Mouse (Mus musculus): ENCODE measurements around the gene Zfp92. TPM values are rescaled to one million over a fixed set of nuclear protein-coding genes. Genes with fewer than 3 reads are reported as not detected.

The Zfp92 gene
- polyA plus RNA-seq, 1 experiment: not detected

GRCm38 (mm10) chrX:73451949-73452348, 41.1 kb downstream of the Zfp92 start:
- Histone ChIP-seq H3K27ac (ENCODE audit: insufficient read depth, low read length) (no peak overlapping the region), H3K9ac (ENCODE audit: low read depth, poor library complexity, severe bottlenecking) (no peak overlapping the region), H3K27me3 (ENCODE audit: control insufficient read depth, insufficient read depth, low read length, poor library complexity, severe bottlenecking) (no peaks in the 10 kb centered on the region), H3K9me3 (replicated peaks; ENCODE audit: control insufficient read depth, insufficient read depth, low read length, poor library complexity, severe bottlenecking) (no peaks in the 10 kb centered on the region), H3K36me3 (ENCODE audit: control insufficient read depth, insufficient read depth, low read length, poor library complexity, severe bottlenecking) (no peaks in the 10 kb centered on the region), H3K4me1 (ENCODE audit: control insufficient read depth, insufficient read depth, low read length) (no peaks in the 10 kb centered on the region), H3K4me3 (ENCODE audit: low read depth, low read length) (no peak overlapping the region)
- TF ChIP-seq POLR2A (IDR thresholded peaks at IDR 0.05; ENCODE audit: insufficient read depth, low read length) (no peak), CTCF (IDR thresholded peaks at IDR 0.05; ENCODE audit: low read depth, low read length) (peak; percentile 77), EP300 (IDR thresholded peaks at IDR 0.05; ENCODE audit: insufficient read depth, low read depth, low read length) (no peak)

- Histone ChIP-seq H3K27me3 (ENCODE audit: control insufficient read depth, insufficient read depth, low read length, poor library complexity, severe bottlenecking) (no peaks in the 10 kb centered on the region), H3K9me3 (replicated peaks; ENCODE audit: control insufficient read depth, insufficient read depth, low read length, poor library complexity, severe bottlenecking) (no peaks in the 10 kb centered on the region), H3K9ac (ENCODE audit: low read depth, poor library complexity, severe bottlenecking) (peak within 1 kb of the TSS; percentile 33; the same call in 1 of the 2 replicates), H3K36me3 (ENCODE audit: control insufficient read depth, insufficient read depth, low read length, poor library complexity, severe bottlenecking) (no peaks in the 10 kb centered on the region), H3K4me1 (ENCODE audit: control insufficient read depth, insufficient read depth, low read length) (no peaks in the 10 kb centered on the region), H3K4me3 (ENCODE audit: low read depth, low read length) (peak within 1 kb of the TSS; percentile 90), H3K27ac (ENCODE audit: insufficient read depth, low read length) (no peak within 1 kb of the TSS)
- peak; percentile 46 for TF ChIP-seq CTCF (IDR thresholded peaks at IDR 0.05; ENCODE audit: low read depth, low read length)
- no peak for TF ChIP-seq POLR2A (IDR thresholded peaks at IDR 0.05; ENCODE audit: insufficient read depth, low read length)
- TF ChIP-seq EP300 (IDR thresholded peaks at IDR 0.05; ENCODE audit: insufficient read depth, low read depth, low read length): no peak
Observed at GRCm38 (mm10) chrX:73458877-73459392, 48.0 kb downstream of the Zfp92 start, which contains the start of gene Haus7. Gene Haus7, minus strand, starts transcription at chrX:73459044.

- Histone ChIP-seq H3K27ac (ENCODE audit: insufficient read depth, low read length) (no peak overlapping the region), H3K36me3 (ENCODE audit: control insufficient read depth, insufficient read depth, low read length, poor library complexity, severe bottlenecking) (no peaks in the 10 kb centered on the region), H3K9me3 (replicated peaks; ENCODE audit: control insufficient read depth, insufficient read depth, low read length, poor library complexity, severe bottlenecking) (no peaks in the 10 kb centered on the region), H3K4me3 (ENCODE audit: low read depth, low read length) (peak overlapping the region; percentile 29; the same call in 1 of the 2 replicates), H3K27me3 (ENCODE audit: control insufficient read depth, insufficient read depth, low read length, poor library complexity, severe bottlenecking) (no peaks in the 10 kb centered on the region), H3K9ac (ENCODE audit: low read depth, poor library complexity, severe bottlenecking) (no peak overlapping the region), H3K4me1 (ENCODE audit: control insufficient read depth, insufficient read depth, low read length) (no peaks in the 10 kb centered on the region)
- TF ChIP-seq POLR2A (IDR thresholded peaks at IDR 0.05; ENCODE audit: insufficient read depth, low read length) (no peak), CTCF (IDR thresholded peaks at IDR 0.05; ENCODE audit: low read depth, low read length) (no peak), EP300 (IDR thresholded peaks at IDR 0.05; ENCODE audit: insufficient read depth, low read depth, low read length) (no peak)
Observed at GRCm38 (mm10) chrX:73460792-73461191, 49.9 kb downstream of the Zfp92 start.

- Histone ChIP-seq H3K27ac (ENCODE audit: insufficient read depth, low read length) (no peak overlapping the region), H3K9me3 (replicated peaks; ENCODE audit: control insufficient read depth, insufficient read depth, low read length, poor library complexity, severe bottlenecking) (no peaks in the 10 kb centered on the region), H3K9ac (ENCODE audit: low read depth, poor library complexity, severe bottlenecking) (no peak overlapping the region), H3K27me3 (ENCODE audit: control insufficient read depth, insufficient read depth, low read length, poor library complexity, severe bottlenecking) (no peaks in the 10 kb centered on the region), H3K36me3 (ENCODE audit: control insufficient read depth, insufficient read depth, low read length, poor library complexity, severe bottlenecking) (no peaks in the 10 kb centered on the region), H3K4me3 (ENCODE audit: low read depth, low read length) (no peak overlapping the region), H3K4me1 (ENCODE audit: control insufficient read depth, insufficient read depth, low read length) (no peaks in the 10 kb centered on the region)
- no peak for TF ChIP-seq EP300 (IDR thresholded peaks at IDR 0.05; ENCODE audit: insufficient read depth, low read depth, low read length)
- no peak for TF ChIP-seq CTCF (IDR thresholded peaks at IDR 0.05; ENCODE audit: low read depth, low read length)
- no peak for TF ChIP-seq POLR2A (IDR thresholded peaks at IDR 0.05; ENCODE audit: insufficient read depth, low read length)
Observed at GRCm38 (mm10) chrX:73465483-73466186, 54.7 kb downstream of the Zfp92 start.

- Histone ChIP-seq H3K4me1 (ENCODE audit: control insufficient read depth, insufficient read depth, low read length) (no peaks in the 10 kb centered on the region), H3K4me3 (ENCODE audit: low read depth, low read length) (no peak overlapping the region), H3K27ac (ENCODE audit: insufficient read depth, low read length) (no peak overlapping the region), H3K9me3 (replicated peaks; ENCODE audit: control insufficient read depth, insufficient read depth, low read length, poor library complexity, severe bottlenecking) (no peaks in the 10 kb centered on the region), H3K9ac (ENCODE audit: low read depth, poor library complexity, severe bottlenecking) (no peak overlapping the region), H3K36me3 (ENCODE audit: control insufficient read depth, insufficient read depth, low read length, poor library complexity, severe bottlenecking) (no peaks in the 10 kb centered on the region), H3K27me3 (ENCODE audit: control insufficient read depth, insufficient read depth, low read length, poor library complexity, severe bottlenecking) (no peaks in the 10 kb centered on the region)
- no peak for TF ChIP-seq CTCF (IDR thresholded peaks at IDR 0.05; ENCODE audit: low read depth, low read length)
- TF ChIP-seq EP300 (IDR thresholded peaks at IDR 0.05; ENCODE audit: insufficient read depth, low read depth, low read length): no peak
- TF ChIP-seq POLR2A (IDR thresholded peaks at IDR 0.05; ENCODE audit: insufficient read depth, low read length): no peak
Observed at GRCm38 (mm10) chrX:73467446-73468241, 56.7 kb downstream of the Zfp92 start.
